Mouse (Mus musculus): ENCODE measurements at regions not wholly inside any gene's neighbourhood (a gene's known extent, or its start where the extent isn't known, plus 50 kb on each side); places are given as distances from the start of the nearest gene placed in this dataset.

DNA sequence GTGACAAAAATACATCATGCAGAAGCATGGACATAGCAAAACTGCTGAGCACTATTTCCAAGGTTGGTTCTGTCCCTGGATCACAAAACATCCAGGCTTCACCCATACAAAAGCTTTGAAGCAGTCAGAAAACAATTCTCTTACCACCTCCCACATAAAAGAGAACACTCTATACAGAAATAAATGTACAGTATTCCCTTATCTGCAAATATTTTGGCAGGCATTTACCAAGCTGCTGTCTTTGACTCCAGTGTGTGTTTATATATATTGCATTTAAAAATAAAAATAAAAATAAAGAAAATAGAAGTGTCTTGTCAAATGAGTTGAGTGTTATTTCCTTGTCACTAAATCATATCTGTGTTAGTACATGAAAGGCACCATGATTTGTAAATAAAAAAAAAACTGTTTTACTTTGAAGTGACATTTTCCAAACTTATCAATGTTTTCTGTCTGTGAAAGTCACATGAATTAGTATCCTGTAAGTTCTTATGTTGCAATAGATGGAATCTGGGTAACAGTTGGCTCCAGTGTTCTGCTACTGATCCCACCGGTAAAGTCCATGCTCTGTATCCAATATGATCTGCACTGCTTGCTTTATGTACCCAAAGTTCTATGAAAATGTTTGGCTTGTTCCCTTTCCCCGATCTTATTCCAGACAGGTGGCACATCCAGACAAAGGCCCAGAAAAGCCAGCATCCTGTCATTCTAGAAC is 59.9 kb upstream of the Cd93 start:
- 51% methylated on average over 2 of the region's 2 CpGs for WGBS
- peak; percentile 78 for ATAC-seq (ENCODE audit: low read depth)
- Histone ChIP-seq H3K27ac (ENCODE audit: low read length) (peak overlapping the region; percentile 64), H3K36me3 (ENCODE audit: control insufficient read depth, insufficient read depth, low read length) (no peaks in the 10 kb centered on the region), H3K27me3 (ENCODE audit: control insufficient read depth, insufficient read depth, low read depth, low read length) (no peaks in the 10 kb centered on the region), H3K4me1 (replicated peaks; ENCODE audit: control insufficient read depth, insufficient read depth, low read length) (peaks cover 9% of the 10 kb centered on the region), H3K9me3 (ENCODE audit: control insufficient read depth, low read length) (no peaks in the 10 kb centered on the region), H3K4me2 (ENCODE audit: low read depth, low read length) (no peak overlapping the region), H3K4me3 (ENCODE audit: low read length) (no peak overlapping the region), H3K9ac (ENCODE audit: low read length) (no peak overlapping the region)

DNA sequence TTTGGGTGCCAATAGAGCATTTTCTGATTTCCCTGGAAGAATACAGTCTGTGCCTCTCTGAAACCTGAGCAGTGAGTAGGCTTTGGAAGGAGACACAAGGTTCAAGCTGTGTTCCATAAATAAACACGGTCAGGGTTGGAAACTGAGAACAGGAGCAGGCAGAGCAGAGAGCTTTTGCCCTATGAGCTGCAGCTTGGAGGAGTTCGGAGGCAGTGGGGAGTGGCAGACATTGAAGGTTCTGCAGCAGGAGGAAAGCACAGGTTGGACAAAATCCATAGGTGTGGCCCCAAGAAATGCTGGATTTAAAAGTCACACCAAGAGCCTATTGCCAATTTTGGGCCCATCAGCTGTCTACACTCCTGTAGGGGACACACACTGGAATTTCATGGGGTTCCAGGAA is 59.0 kb upstream of the Cd93 start:
- Histone ChIP-seq H3K9ac (ENCODE audit: low read length) (no peak overlapping the region), H3K4me3 (ENCODE audit: low read length) (no peak overlapping the region), H3K4me1 (replicated peaks; ENCODE audit: control insufficient read depth, insufficient read depth, low read length) (peaks cover 14% of the 10 kb centered on the region), H3K36me3 (ENCODE audit: control insufficient read depth, insufficient read depth, low read length) (no peaks in the 10 kb centered on the region), H3K27me3 (ENCODE audit: control insufficient read depth, insufficient read depth, low read depth, low read length) (no peaks in the 10 kb centered on the region), H3K27ac (ENCODE audit: low read length) (peak overlapping the region; percentile 60), H3K9me3 (ENCODE audit: control insufficient read depth, low read length) (no peaks in the 10 kb centered on the region), H3K4me2 (ENCODE audit: low read depth, low read length) (no peak overlapping the region)
- ATAC-seq (ENCODE audit: low read depth) = no peak
- WGBS = 60% methylated on average over 2 of the region's 2 CpGs

DNA sequence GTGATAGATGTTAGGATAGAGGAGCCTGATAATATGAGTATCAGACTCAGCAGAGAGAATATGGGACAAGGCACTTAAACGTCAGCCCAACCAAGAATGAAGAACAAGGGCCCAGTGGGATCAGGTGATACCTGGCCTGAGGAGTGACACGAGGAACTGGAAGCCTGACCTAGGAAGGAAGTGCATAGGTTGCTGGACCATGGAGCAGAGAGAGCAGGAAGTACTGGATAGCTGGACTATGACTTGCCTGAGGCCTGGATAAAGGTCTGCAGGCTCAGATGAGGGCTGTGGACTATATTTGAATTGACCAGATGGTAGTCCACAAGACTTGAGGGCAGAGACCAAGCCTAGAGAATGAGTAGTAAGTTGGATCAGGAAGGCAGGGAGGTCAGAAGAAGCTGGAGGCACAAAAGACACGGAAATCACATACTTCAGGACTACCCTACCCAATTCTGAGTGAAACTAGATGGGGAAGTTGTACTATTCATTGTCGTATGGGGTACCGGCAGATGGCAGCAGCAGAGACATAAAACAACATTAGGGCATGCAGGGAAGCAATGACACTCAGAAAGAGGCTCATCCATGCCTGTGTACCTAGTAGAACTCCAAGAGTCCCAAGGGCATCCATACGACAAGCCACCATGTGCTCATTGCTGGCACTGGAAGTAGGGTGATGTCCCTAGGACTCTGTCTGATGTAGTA is 57.0 kb upstream of the Cd93 start:
- Histone ChIP-seq H3K9ac (ENCODE audit: low read length) (no peak overlapping the region), H3K36me3 (ENCODE audit: control insufficient read depth, insufficient read depth, low read length) (no peaks in the 10 kb centered on the region), H3K27me3 (ENCODE audit: control insufficient read depth, insufficient read depth, low read depth, low read length) (no peaks in the 10 kb centered on the region), H3K4me1 (replicated peaks; ENCODE audit: control insufficient read depth, insufficient read depth, low read length) (peaks cover 14% of the 10 kb centered on the region), H3K4me2 (ENCODE audit: low read depth, low read length) (no peak overlapping the region), H3K4me3 (ENCODE audit: low read length) (no peak overlapping the region), H3K27ac (ENCODE audit: low read length) (no peak overlapping the region), H3K9me3 (ENCODE audit: control insufficient read depth, low read length) (no peaks in the 10 kb centered on the region)
- 81% methylated on average over 6 of the region's 6 CpGs for WGBS
- no peak for ATAC-seq (ENCODE audit: low read depth)

DNA sequence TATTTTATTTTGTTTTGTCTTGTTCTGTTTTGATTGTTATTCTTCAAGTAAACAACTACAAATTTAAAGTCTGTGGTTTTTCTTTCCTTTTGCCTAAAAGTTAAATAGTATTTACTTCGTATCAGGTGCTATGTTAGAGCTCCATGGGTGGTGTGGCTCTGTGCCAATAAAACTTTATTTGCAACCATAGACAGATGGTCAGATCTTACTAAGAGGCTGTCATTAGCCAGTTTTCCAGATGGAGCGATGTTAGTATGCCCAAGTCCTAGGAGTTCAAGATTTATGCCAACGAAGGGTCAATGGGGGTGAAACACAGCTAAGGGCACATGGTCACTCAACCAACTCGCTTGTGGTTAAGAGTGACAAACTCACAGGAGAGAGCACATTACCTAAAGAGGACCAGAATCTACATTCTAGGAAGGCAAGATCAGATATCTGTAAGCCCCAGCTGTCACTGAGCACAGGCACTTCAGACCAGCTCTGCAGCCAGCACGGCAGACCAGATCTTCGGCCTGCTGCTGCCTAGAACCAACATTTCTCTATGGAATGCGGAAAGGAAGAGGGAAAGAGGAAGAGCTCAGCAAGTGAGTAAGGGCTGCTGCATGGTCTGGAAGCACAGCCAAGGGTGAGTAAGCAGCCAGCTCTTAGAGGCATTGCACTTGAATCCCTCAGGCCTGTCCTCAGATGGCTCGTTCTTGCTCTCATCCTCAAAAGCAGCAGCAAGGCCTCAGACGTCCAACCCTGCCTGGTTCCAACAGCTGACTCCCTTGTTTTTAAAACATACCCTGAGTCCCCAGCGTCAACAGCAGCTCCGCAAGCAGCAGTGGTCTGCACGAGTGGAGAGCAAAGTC is 54.3 kb upstream of the Cd93 start:
- H3K9ac ChIP-seq (ENCODE audit: low read length) = no peak overlapping the region
- H3K4me1 ChIP-seq (replicated peaks; ENCODE audit: control insufficient read depth, insufficient read depth, low read length) = peaks cover 12% of the 10 kb centered on the region
- H3K27me3 ChIP-seq (ENCODE audit: control insufficient read depth, insufficient read depth, low read depth, low read length) = no peaks in the 10 kb centered on the region
- H3K36me3 ChIP-seq (ENCODE audit: control insufficient read depth, insufficient read depth, low read length) = no peaks in the 10 kb centered on the region
- H3K27ac ChIP-seq (ENCODE audit: low read length) = 0 out of 2 replicates have a peak overlapping the region, but pooled peaks have one; percentile 5
- ATAC-seq (ENCODE audit: low read depth) = peak; percentile 46; the same call in 1 of the 2 replicates
- H3K9me3 ChIP-seq (ENCODE audit: control insufficient read depth, low read length) = no peaks in the 10 kb centered on the region
- H3K4me3 ChIP-seq (ENCODE audit: low read length) = no peak overlapping the region
- no peak overlapping the region for H3K4me2 ChIP-seq (ENCODE audit: low read depth, low read length)
- 59% methylated on average over 12 of the region's 12 CpGs for WGBS

DNA sequence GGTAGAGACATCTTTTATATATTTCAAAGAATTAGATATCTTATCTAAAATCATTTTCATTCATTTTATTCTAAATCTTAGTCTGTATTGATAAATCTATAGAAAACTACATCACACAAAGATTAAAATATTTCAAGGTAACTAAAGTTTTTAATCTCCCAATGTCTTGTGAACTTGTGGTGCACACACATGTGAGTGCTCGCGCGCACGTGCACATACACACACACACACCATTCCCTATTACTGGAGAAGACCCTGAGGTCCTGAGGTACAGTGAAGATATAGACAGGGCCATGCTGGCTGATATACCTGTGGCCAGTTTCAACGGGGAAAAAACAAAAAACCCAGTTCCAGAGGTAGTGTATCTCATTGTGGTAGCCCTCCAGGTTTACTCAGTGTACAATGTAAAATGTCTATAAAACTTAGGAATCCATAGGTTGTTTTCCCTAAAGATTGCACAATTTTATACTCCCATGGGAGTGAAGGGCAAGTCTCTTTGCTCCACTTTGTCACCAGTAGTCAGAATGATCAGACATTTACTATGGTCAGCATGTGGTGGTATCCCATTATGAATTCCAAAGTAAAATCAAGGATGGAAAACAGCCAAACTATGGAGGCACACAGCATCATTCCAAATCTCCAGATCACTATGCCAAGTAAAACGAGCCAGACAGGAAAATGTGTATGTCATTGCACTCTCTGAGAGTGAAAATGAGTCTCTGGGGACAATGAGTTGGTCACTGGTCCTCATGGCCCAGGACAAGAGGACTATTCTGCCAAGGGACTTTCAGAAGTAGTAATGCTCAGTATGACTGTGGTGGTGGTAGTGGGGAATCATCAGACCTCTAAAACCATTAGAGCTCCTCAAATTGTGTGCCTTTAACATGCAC is 53.0 kb upstream of the Cd93 start:
- peak overlapping the region; percentile 27; the same call in 1 of the 2 replicates for H3K27ac ChIP-seq (ENCODE audit: low read length)
- WGBS = 80% methylated on average over 6 of the region's 6 CpGs
- no peaks in the 10 kb centered on the region for H3K36me3 ChIP-seq (ENCODE audit: control insufficient read depth, insufficient read depth, low read length)
- H3K9me3 ChIP-seq (ENCODE audit: control insufficient read depth, low read length) = no peaks in the 10 kb centered on the region
- peaks cover 13% of the 10 kb centered on the region for H3K4me1 ChIP-seq (replicated peaks; ENCODE audit: control insufficient read depth, insufficient read depth, low read length)
- H3K4me2 ChIP-seq (ENCODE audit: low read depth, low read length) = no peak overlapping the region
- H3K4me3 ChIP-seq (ENCODE audit: low read length) = no peak overlapping the region
- no peak overlapping the region for H3K9ac ChIP-seq (ENCODE audit: low read length)
- no peaks in the 10 kb centered on the region for H3K27me3 ChIP-seq (ENCODE audit: control insufficient read depth, insufficient read depth, low read depth, low read length)
- no peak; the same call in 1 of the 2 replicates for ATAC-seq (ENCODE audit: low read depth)

DNA sequence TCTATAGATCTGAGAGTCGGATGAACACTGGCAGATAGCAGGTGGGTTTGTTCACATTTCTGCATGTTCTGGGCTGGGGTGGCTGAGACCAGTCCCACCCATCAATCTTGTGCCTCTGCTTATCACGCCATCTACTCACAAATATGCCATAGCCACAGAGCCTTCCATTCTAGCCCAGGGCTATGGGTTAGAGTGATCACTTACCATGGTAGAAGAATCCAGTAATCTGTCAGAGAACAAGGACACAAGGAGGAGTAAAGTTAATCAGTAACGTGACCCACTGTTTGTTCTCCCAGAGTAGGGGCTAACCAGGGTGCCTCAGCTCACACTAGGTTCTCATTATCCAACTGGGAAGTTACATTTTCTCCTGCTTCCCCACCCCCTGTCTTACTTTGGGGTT is 52.1 kb upstream of the Cd93 start:
- Histone ChIP-seq H3K36me3 (ENCODE audit: control insufficient read depth, insufficient read depth, low read length) (no peaks in the 10 kb centered on the region), H3K9ac (ENCODE audit: low read length) (no peak overlapping the region), H3K27ac (ENCODE audit: low read length) (no peak overlapping the region), H3K4me2 (ENCODE audit: low read depth, low read length) (no peak overlapping the region), H3K4me3 (ENCODE audit: low read length) (no peak overlapping the region), H3K4me1 (replicated peaks; ENCODE audit: control insufficient read depth, insufficient read depth, low read length) (peaks cover 17% of the 10 kb centered on the region), H3K27me3 (ENCODE audit: control insufficient read depth, insufficient read depth, low read depth, low read length) (no peaks in the 10 kb centered on the region), H3K9me3 (ENCODE audit: control insufficient read depth, low read length) (no peaks in the 10 kb centered on the region)
- ATAC-seq (ENCODE audit: low read depth) = no peak
- 67% methylated on average over 3 of the region's 3 CpGs for WGBS

DNA sequence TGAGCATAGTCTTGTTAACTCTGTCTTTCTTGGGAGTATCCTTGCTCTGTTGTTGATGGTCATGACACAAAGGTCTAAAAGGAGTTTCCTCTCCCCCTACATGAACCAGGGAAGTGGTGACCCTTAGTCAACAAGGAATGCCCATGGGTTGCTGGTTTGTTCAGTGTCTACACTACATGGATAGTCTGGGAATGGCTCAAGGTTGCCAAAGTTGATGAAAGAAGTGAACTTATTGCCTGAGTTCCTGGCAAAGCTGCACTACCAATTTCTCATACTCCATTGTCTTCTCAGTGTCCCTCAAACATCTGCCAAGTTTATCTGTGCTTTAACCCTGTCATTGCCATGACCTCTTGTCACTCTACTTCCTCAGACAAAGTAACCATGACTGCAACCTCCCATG is 49.9 kb upstream of the Cd93 start:
- Histone ChIP-seq H3K27ac (ENCODE audit: low read length) (no peak overlapping the region), H3K4me2 (ENCODE audit: low read depth, low read length) (no peak overlapping the region), H3K4me3 (ENCODE audit: low read length) (no peak overlapping the region), H3K9me3 (ENCODE audit: control insufficient read depth, low read length) (no peaks in the 10 kb centered on the region), H3K9ac (ENCODE audit: low read length) (no peak overlapping the region), H3K4me1 (replicated peaks; ENCODE audit: control insufficient read depth, insufficient read depth, low read length) (peaks cover 17% of the 10 kb centered on the region), H3K27me3 (ENCODE audit: control insufficient read depth, insufficient read depth, low read depth, low read length) (no peaks in the 10 kb centered on the region), H3K36me3 (ENCODE audit: control insufficient read depth, insufficient read depth, low read length) (no peaks in the 10 kb centered on the region)
- ATAC-seq (ENCODE audit: low read depth) = no peak
